Mouse (Mus musculus) heart, adult 2 months (tissue): Measurements from ENCODE around the gene Cdc73.

Experiments used
- EP300 ChIP-seq: fragments of 200-500 bp; IDR thresholded peaks from 2 replicates; pipeline ENCODE4 v1.6.1; 2011; ENCODE audit warnings: low read depth, low read length, control low read depth; ENCODE audit not compliant: insufficient read depth
- POLR2A ChIP-seq: fragments of 200-500 bp; IDR thresholded peaks from 2 replicates; pipeline ENCODE4 v1.6.1; 2011; ENCODE audit warnings: mild to moderate bottlenecking, low read depth, low read length, control low read depth; ENCODE audit not compliant: insufficient read depth

DNA sequence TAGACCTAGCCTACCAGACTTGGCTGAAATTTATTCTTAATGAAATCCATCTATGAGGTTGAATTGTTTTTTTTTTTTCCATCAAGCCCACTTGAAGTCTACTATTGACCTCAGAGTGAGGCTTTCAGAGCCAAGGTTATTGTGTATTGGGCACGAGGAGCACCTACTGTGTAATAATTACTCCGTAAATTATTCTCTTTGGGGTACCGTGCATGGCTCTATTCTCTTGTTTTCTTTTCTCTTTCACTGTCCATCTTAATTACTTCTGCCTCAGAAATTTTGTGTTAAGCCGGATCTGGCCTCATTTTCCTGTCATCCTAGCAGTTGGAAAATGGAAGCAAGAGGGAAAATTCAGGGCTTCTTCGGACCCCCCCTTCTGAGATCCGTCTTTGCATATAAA lies 39.5 kb upstream of the Cdc73 start:
- no peak for TF ChIP-seq EP300
- TF ChIP-seq POLR2A = no peak
